Comparison of ENCODE assay signal across 11 mouse cellular contexts in genomic region chr2:48481209-48481742, GRCm38 (mm10).
DNase-seq lines count a peak whose midpoint lies in the region; ATAC-seq lines count a peak whose summit lies in the region.
"Had no signal": no experiment of that assay in that cellular context is flagged by ENCODE, and none has a peak within 500 bp of the region (broad histone marks: within the 10 kb centered on the region; RNA-seq: fewer than 3 reads in every experiment).

No protein-coding gene starts in this region.

- H3K27ac ChIP-seq in intestine, embryonic 14.5 days (ENCODE audit: low read depth) = peak overlapping the region; percentile 59; the same call in 1 of the 2 replicates
- H3K27ac ChIP-seq in intestine, embryonic 15.5 days = no peak overlapping the region; the same call in 1 of the 2 replicates
- H3K27ac ChIP-seq in forebrain, embryonic 12.5 days = peak overlapping the region; percentile 61
- H3K27ac ChIP-seq in limb, embryonic 12.5 days = peak overlapping the region; percentile 80
- peak overlapping the region; percentile 75 for H3K27ac ChIP-seq in neural tube, embryonic 13.5 days (replicated peaks)

- H3K27me3 ChIP-seq in intestine, embryonic 14.5 days (replicated peaks; ENCODE audit: control insufficient read depth, insufficient read depth, low read length) = no peaks in the 10 kb centered on the region
- no peaks in the 10 kb centered on the region for H3K27me3 ChIP-seq in intestine, embryonic 15.5 days (replicated peaks)
- 0 out of 2 replicates have a peak, but pooled peaks cover 4% of the 10 kb centered on the region for H3K27me3 ChIP-seq in forebrain, embryonic 12.5 days
- no peaks in the 10 kb centered on the region for H3K27me3 ChIP-seq in limb, embryonic 12.5 days
- H3K27me3 ChIP-seq in neural tube, embryonic 13.5 days = no peaks in the 10 kb centered on the region
- H3K27me3 ChIP-seq: Patski had no signal

- H3K36me3 ChIP-seq in intestine, embryonic 14.5 days (ENCODE audit: control insufficient read depth, insufficient read depth, low read length) = no peaks in the 10 kb centered on the region
- H3K36me3 ChIP-seq in intestine, embryonic 15.5 days = no peaks in the 10 kb centered on the region
- no peaks in the 10 kb centered on the region for H3K36me3 ChIP-seq in forebrain, embryonic 12.5 days (replicated peaks)
- H3K36me3 ChIP-seq in limb, embryonic 12.5 days = no peaks in the 10 kb centered on the region
- no peaks in the 10 kb centered on the region for H3K36me3 ChIP-seq in neural tube, embryonic 13.5 days

- peaks cover 7% of the 10 kb centered on the region; the same call in 1 of the 2 replicates for H3K4me1 ChIP-seq in intestine, embryonic 14.5 days (replicated peaks; ENCODE audit: control insufficient read depth, insufficient read depth, low read length)
- 0 out of 2 replicates have a peak, but pooled peaks cover 4% of the 10 kb centered on the region for H3K4me1 ChIP-seq in intestine, embryonic 15.5 days (replicated peaks)
- H3K4me1 ChIP-seq in forebrain, embryonic 12.5 days = peaks cover 15% of the 10 kb centered on the region
- H3K4me1 ChIP-seq in limb, embryonic 12.5 days (replicated peaks) = peaks cover 15% of the 10 kb centered on the region
- peaks cover 22% of the 10 kb centered on the region for H3K4me1 ChIP-seq in neural tube, embryonic 13.5 days (replicated peaks)

- no peaks in the 10 kb centered on the region for H3K9me3 ChIP-seq in intestine, embryonic 14.5 days (ENCODE audit: control insufficient read depth, low read length)
- H3K9me3 ChIP-seq in intestine, embryonic 15.5 days = no peaks in the 10 kb centered on the region
- H3K9me3 ChIP-seq in forebrain, embryonic 12.5 days = no peaks in the 10 kb centered on the region
- no peaks in the 10 kb centered on the region for H3K9me3 ChIP-seq in limb, embryonic 12.5 days
- no peaks in the 10 kb centered on the region for H3K9me3 ChIP-seq in neural tube, embryonic 13.5 days

- no peak for ATAC-seq in intestine, embryonic 14.5 days (replicated peaks; ENCODE audit: low FRiP score, low TSS enrichment, low read depth)
- no peak for ATAC-seq in intestine, embryonic 15.5 days
- peak; percentile 87 for ATAC-seq in forebrain, embryonic 12.5 days (ENCODE audit: low FRiP score)
- peak; percentile 73; the same call in 1 of the 2 replicates for ATAC-seq in limb, embryonic 12.5 days (ENCODE audit: insufficient number of reproducible peaks, insufficient read depth, low FRiP score, low TSS enrichment, low read depth)
- peak; percentile 93 for ATAC-seq in neural tube, embryonic 13.5 days (ENCODE audit: low read depth)
- ATAC-seq: Patski had no signal

- WGBS in intestine, embryonic 14.5 days = 54% methylated on average over 12 of the region's 12 CpGs
- 66% methylated on average over 12 of the region's 12 CpGs for WGBS in intestine, embryonic 15.5 days
- WGBS in forebrain, embryonic 12.5 days = 3% methylated on average over 12 of the region's 12 CpGs
- 20% methylated on average over 12 of the region's 12 CpGs for WGBS in limb, embryonic 12.5 days
- 11% methylated on average over 12 of the region's 12 CpGs for WGBS in neural tube, embryonic 13.5 days

- DNase-seq in intestine, embryonic 14.5 days (ENCODE audit: low spot score) = no peak
- no peak for DNase-seq in layer of hippocampus, adult 8-10 months (ENCODE audit: low spot score in 2 of 2)
- no peak for DNase-seq in cerebellum, adult 18-20 months
- no peak for DNase-seq in gastrocnemius, adult 18-20 months (ENCODE audit: low spot score)
- DNase-seq: heart, postnatal 10 days; lung, postnatal 14 days had no signal

- H3K4me3 ChIP-seq in intestine, embryonic 14.5 days (ENCODE audit: low read depth, low read length) = no peak overlapping the region
- no peak overlapping the region for H3K4me3 ChIP-seq in intestine, embryonic 15.5 days (replicated peaks)
- H3K4me3 ChIP-seq in forebrain, embryonic 12.5 days (replicated peaks) = no peak overlapping the region
- no peak overlapping the region for H3K4me3 ChIP-seq in limb, embryonic 12.5 days (replicated peaks)
- H3K4me3 ChIP-seq in neural tube, embryonic 13.5 days = no peak overlapping the region

- H3K9ac ChIP-seq in intestine, embryonic 14.5 days (ENCODE audit: low read length) = no peak overlapping the region
- no peak overlapping the region for H3K9ac ChIP-seq in intestine, embryonic 15.5 days
- H3K9ac ChIP-seq in forebrain, embryonic 12.5 days = no peak overlapping the region
- H3K9ac ChIP-seq in limb, embryonic 12.5 days (replicated peaks) = no peak overlapping the region
- H3K9ac ChIP-seq in neural tube, embryonic 13.5 days = peak overlapping the region; percentile 39; the same call in 1 of the 2 replicates

- no peak overlapping the region for H3K4me2 ChIP-seq in intestine, embryonic 14.5 days (ENCODE audit: low read length)
- no peak overlapping the region for H3K4me2 ChIP-seq in intestine, embryonic 15.5 days (replicated peaks)
- peak overlapping the region; percentile 10; the same call in 1 of the 2 replicates for H3K4me2 ChIP-seq in forebrain, embryonic 12.5 days
- peak overlapping the region; percentile 27 for H3K4me2 ChIP-seq in limb, embryonic 12.5 days
- peak overlapping the region; percentile 17; the same call in 1 of the 2 replicates for H3K4me2 ChIP-seq in neural tube, embryonic 13.5 days

Comparison
In these comparisons a context has a peak if more than half of its experiments do, and no peak if none do; other contexts are left out.
1. ATAC-seq: peak in forebrain, embryonic 12.5 days (single experiment), limb, embryonic 12.5 days (single experiment) and neural tube, embryonic 13.5 days (single experiment); none in intestine, embryonic 14.5 days (single experiment) and intestine, embryonic 15.5 days (single experiment).
2. H3K4me2 ChIP-seq: peak in forebrain, embryonic 12.5 days (single experiment), limb, embryonic 12.5 days (single experiment) and neural tube, embryonic 13.5 days (single experiment); none in intestine, embryonic 14.5 days (single experiment) and intestine, embryonic 15.5 days (single experiment).